Mouse (Mus musculus) frontal cortex, postnatal 10 days (tissue): ENCODE measurements at regions not wholly inside any gene's neighbourhood (a gene's known extent, or its start where the extent isn't known, plus 50 kb on each side); places are given as distances from the start of the nearest gene placed in this dataset.

Experiments
- DNase-seq, 2 experiments: peaks; one replicate each; pipeline ENCODE4 v3.0.0; 2022; ENCODE audit warnings: low spot score in 2 of 2, mixed read lengths in 1 of 2

- DNase-seq, result no peak
Measured at GRCm38 (mm10) chr11:71658346-71658745, 91.4 kb upstream of the Wscd1 start.

- no peak for DNase-seq
Measured at GRCm38 (mm10) chr11:71670111-71671050, 79.3 kb upstream of the Wscd1 start.

DNA sequence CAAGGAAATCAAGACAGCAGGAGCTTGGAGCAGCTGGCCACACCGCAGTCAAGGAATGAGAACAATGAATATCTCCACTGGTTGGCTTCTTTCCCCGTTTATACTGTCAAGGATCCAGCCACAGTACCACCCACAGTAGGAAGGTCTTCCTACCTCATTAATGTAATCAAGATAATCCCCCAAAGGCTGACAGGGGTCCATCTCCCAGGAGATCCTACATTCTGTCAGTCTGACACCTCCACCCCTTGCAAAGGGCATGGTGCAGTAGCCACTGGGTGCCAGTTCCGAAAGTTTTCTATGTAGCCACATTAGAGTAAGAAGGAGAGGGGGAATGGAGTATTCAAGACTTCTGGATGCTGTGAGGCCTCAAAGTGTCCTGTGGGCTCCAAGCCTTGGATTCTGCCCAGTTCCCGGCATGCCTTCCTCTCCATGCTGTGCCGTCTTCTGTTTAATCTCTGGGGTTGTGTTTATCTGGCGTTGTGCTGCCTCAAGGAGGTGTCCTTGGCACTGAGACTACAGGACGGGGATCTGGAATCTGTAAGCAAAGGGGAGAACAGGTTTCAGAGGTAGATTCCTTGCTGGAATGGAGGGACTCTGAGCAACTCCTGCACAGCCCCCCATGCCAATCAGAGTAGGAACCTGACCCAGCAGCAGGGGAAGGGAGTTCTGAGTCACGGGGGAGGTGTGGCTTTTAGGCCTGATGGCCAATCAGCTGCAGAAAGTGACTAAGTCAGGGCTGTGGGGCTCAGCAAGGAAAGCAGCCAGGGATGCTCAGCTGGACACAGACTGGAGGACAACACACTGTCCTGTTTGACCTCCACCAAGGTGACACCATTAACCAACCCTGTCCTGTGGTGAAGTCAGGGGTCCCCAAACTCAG lies 77.3 kb upstream of the Wscd1 start:
- no peak for DNase-seq

- DNase-seq, result peak in 1 of 2 experiments; percentile 69
Measured at GRCm38 (mm10) chr11:71674319-71674718, 75.4 kb upstream of the Wscd1 start.

GRCm38 (mm10) chr11:71675714-71676313 lies 73.9 kb upstream of the Wscd1 start:
- DNase-seq, result no peak

DNA sequence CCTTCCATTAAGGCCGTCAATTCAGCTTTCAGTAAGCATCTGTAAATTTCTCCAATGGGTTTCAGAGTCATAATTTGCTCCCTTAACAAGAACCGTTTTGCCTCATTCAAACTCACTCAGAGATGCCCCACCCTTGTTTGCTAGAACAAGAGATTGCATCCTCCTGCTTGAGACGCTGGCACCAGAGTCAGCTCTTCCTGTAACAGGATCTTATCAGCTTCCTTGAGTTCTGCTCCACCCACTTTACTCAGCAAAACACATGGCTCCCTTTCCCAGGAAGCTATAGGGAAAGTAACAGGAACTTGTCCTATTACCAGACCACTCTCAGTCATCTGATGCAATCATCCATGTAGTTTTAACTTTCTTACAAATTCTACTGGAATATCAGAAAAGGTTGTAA lies 52.7 kb upstream of the Wscd1 start:
- DNase-seq, result no peak

- no peak for DNase-seq
Measured at GRCm38 (mm10) chr11:71698836-71699235, 50.9 kb upstream of the Wscd1 start.
